Mouse (Mus musculus) intestine, postnatal 0 days (tissue): ENCODE results near the gene Klra10. TPM values are rescaled to one million over a fixed set of nuclear protein-coding genes. Genes with fewer than 3 reads are reported as not detected.
"Not testable (repeated sequence)": the region's sequence is repeated elsewhere in the genome, so short reads cannot be mapped to it uniquely, and the experiment has no call there.

Experiments
- ATAC-seq: fragments of 200-750 bp; cut with Nextera tagmentation; 2 replicates; pipeline ENCODE4 v1.8.0; 2017; ENCODE audit warnings: mild to moderate bottlenecking, moderate TSS enrichment, moderate library complexity
- H3K27ac ChIP-seq: fragments of 300-500 bp; sonication (generic); 2 replicates; pipeline ENCODE4 v1.5.1; 2014; ENCODE audit warnings: mild to moderate bottlenecking, low read depth, low read length, moderate library complexity
- H3K27me3 ChIP-seq: fragments of 300-500 bp; sonication (generic); replicated peaks from 2 replicates; pipeline ENCODE4 v1.6.1; 2014; ENCODE audit warnings: low read length, mixed read lengths; ENCODE audit not compliant: control insufficient read depth, insufficient read depth
- H3K36me3 ChIP-seq: fragments of 300-500 bp; sonication (generic); 2 replicates; pipeline ENCODE4 v1.6.1; 2014; ENCODE audit warnings: mild to moderate bottlenecking, moderate library complexity; ENCODE audit not compliant: control insufficient read depth, insufficient read depth
- H3K4me1 ChIP-seq: fragments of 300-500 bp; sonication (generic); replicated peaks from 2 replicates; pipeline ENCODE4 v1.6.1; 2014; ENCODE audit warnings: antibody characterized with exemption, low read length, mixed read lengths; ENCODE audit not compliant: control insufficient read depth, insufficient read depth
- H3K4me2 ChIP-seq: fragments of 300-500 bp; sonication (generic); replicated peaks from 2 replicates; pipeline ENCODE4 v1.6.1; 2014; ENCODE audit warnings: low read depth, mild to moderate bottlenecking, moderate library complexity
- H3K4me3 ChIP-seq: fragments of 300-500 bp; sonication (generic); 2 replicates; pipeline ENCODE4 v1.5.1; 2014; ENCODE audit warnings: low read depth, low read length
- H3K9ac ChIP-seq: fragments of 300-500 bp; sonication (generic); 2 replicates; pipeline ENCODE4 v1.6.1; 2014; ENCODE audit warnings: mild to moderate bottlenecking, low read depth, low read length
- H3K9me3 ChIP-seq: fragments of 300-500 bp; sonication (generic); 2 replicates; pipeline ENCODE4 v1.6.1; 2016; ENCODE audit warnings: mixed run types; ENCODE audit not compliant: control insufficient read depth
- CTCF ChIP-seq: sonication (generic); IDR thresholded peaks from 2 replicates; pipeline ENCODE4 v1.5.1; 2016; ENCODE audit warnings: low read depth, mild to moderate bottlenecking, control low read depth, antibody characterized with exemption, moderate library complexity
- WGBS: fragments of 180-500 bp; shearing (Covaris S2); extraction: QIAGEN DNeasy Blood & Tissue Kit; methylation state at CpG from one replicate; pipeline ENCODE4 v1.1.7; 2014; 5-methylcytosine and 5-hydroxymethylcytosine counted together
- polyA plus RNA-seq: library from polyadenylated mRNA; unstranded; fragments of >200 nt; fragmentation: Nextera tagmentation; extraction: Ambion mirVana; gene quantifications from 2 replicates; pipeline ENCODE4 v1.2.1, GENCODE M21; 2015

Gene Klra10
- not detected in 2 replicates for polyA plus RNA-seq

- not testable (repeated sequence) for H3K27me3 ChIP-seq, H3K36me3 ChIP-seq, H3K4me3 ChIP-seq, H3K27ac ChIP-seq, H3K9ac ChIP-seq, ATAC-seq, H3K4me2 ChIP-seq, H3K4me1 ChIP-seq, H3K9me3 ChIP-seq
- 70% methylated on average over 1 of the region's 1 CpGs for WGBS
Observed at GRCm38 (mm10) chr6:130281828-130282227, at the start of gene Klra10. Klra10 (minus strand) TSS chr6:130281928.

- Histone ChIP-seq H3K36me3 (no peaks in the 10 kb centered on the region), H3K4me3 (no peak overlapping the region), H3K9me3 (no peaks in the 10 kb centered on the region), H3K27me3 (no peaks in the 10 kb centered on the region), H3K4me2 (no peak overlapping the region), H3K27ac (no peak overlapping the region), H3K4me1 (no peaks in the 10 kb centered on the region), H3K9ac (no peak overlapping the region)
- ATAC-seq = no peak
- no peak for TF ChIP-seq CTCF
Observed at GRCm38 (mm10) chr6:130287984-130288649, 6.4 kb upstream of the Klra10 start.

GRCm38 (mm10) chr6:130255326-130255725, 26.4 kb downstream of the Klra10 start:
- Histone ChIP-seq H3K4me3 (no peak overlapping the region), H3K4me2 (no peak overlapping the region), H3K27ac (no peak overlapping the region), H3K36me3 (no peaks in the 10 kb centered on the region), H3K4me1 (no peaks in the 10 kb centered on the region), H3K9me3 (0 out of 2 replicates have a peak, but pooled peaks cover 3% of the 10 kb centered on the region), H3K27me3 (no peaks in the 10 kb centered on the region), H3K9ac (no peak overlapping the region)
- ATAC-seq = no peak
- no peak for TF ChIP-seq CTCF
- WGBS = 85% methylated on average over 2 of the region's 2 CpGs

- no peaks in the 10 kb centered on the region for H3K9me3 ChIP-seq
- H3K27me3 ChIP-seq = no peaks in the 10 kb centered on the region
- no peak overlapping the region for H3K4me3 ChIP-seq
- no peak overlapping the region for H3K27ac ChIP-seq
- no peak overlapping the region for H3K9ac ChIP-seq
- 73% methylated on average over 2 of the region's 2 CpGs for WGBS
- no peak overlapping the region for H3K4me2 ChIP-seq
- TF ChIP-seq CTCF = no peak
- H3K4me1 ChIP-seq = no peaks in the 10 kb centered on the region
- ATAC-seq = no peak
- no peaks in the 10 kb centered on the region for H3K36me3 ChIP-seq
Observed at GRCm38 (mm10) chr6:130237536-130237935, 44.2 kb downstream of the Klra10 start.

GRCm38 (mm10) chr6:130236635-130237034, 45.1 kb downstream of the Klra10 start:
- no peak overlapping the region for H3K27ac ChIP-seq
- ATAC-seq = no peak
- no peaks in the 10 kb centered on the region for H3K9me3 ChIP-seq
- no peak overlapping the region for H3K9ac ChIP-seq
- H3K36me3 ChIP-seq = no peaks in the 10 kb centered on the region
- no peak overlapping the region for H3K4me3 ChIP-seq
- 49% methylated on average over 1 of the region's 1 CpGs for WGBS
- H3K27me3 ChIP-seq = no peaks in the 10 kb centered on the region
- TF ChIP-seq CTCF = no peak
- H3K4me2 ChIP-seq = no peak overlapping the region
- H3K4me1 ChIP-seq = no peaks in the 10 kb centered on the region

- H3K9me3 ChIP-seq = no peaks in the 10 kb centered on the region
- no peaks in the 10 kb centered on the region for H3K4me1 ChIP-seq
- no peak within 1 kb of the TSS for H3K27ac ChIP-seq
- ATAC-seq = no peak
- H3K9ac ChIP-seq = no peak within 1 kb of the TSS
- TF ChIP-seq CTCF = no peak
- H3K4me2 ChIP-seq = no peak within 1 kb of the TSS
- no peak within 1 kb of the TSS for H3K4me3 ChIP-seq
- no peaks in the 10 kb centered on the region for H3K27me3 ChIP-seq
- H3K36me3 ChIP-seq = no peaks in the 10 kb centered on the region
Observed at GRCm38 (mm10) chr6:130233222-130233621, 48.5 kb downstream of the Klra10 start, which contains the start of gene Klra7. Klra7 (minus strand) TSS chr6:130233322.

Other genes starting within 250 kb of the Klra10 start
- not detected in 2 replicates for gene Klra4, start 214.7 kb downstream of the Klra10 start, polyA plus RNA-seq
- gene Klra8, start 152.0 kb downstream of the Klra10 start, polyA plus RNA-seq = not detected in 2 replicates
- not detected in 2 replicates for gene Klra9, start 88.8 kb downstream of the Klra10 start, polyA plus RNA-seq
- not detected in 2 replicates for gene Klra7, start 48.6 kb downstream of the Klra10 start, polyA plus RNA-seq
- gene Klra3, start 55.6 kb upstream of the Klra10 start, polyA plus RNA-seq = not detected in 2 replicates
- gene Klra1, start 104.9 kb upstream of the Klra10 start, polyA plus RNA-seq = not detected in 2 replicates